Mouse (Mus musculus) induced T-regulatory cell, adult 2 months (primary cell): ENCODE data around the gene Prn.

Experiments used
- DNase-seq: peaks from one replicate; pipeline ENCODE4 v3.0.0-alpha.2; 2012; ENCODE audit warnings: low read depth

Prn gene

DNA sequence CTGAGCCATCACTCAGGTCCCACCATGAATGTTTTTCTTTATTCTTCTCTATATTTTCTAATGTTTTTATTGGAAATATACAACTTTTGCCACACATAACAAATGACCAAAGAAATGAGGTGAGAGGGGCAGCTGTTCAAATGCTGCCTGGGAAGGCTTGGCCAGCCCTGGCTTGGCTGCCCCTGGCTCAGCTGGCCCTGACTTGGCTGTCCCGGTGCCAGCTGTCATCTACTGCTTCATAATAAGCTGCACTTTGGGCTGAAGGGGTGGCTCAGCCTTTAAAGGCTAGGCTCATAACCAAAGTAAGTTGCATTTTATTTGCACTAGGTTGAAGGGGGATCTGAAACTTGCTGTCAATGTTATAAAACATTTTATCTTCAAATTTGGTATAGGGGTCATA is 2.9 kb upstream of the Prn start:
- no peak for DNase-seq

DNA sequence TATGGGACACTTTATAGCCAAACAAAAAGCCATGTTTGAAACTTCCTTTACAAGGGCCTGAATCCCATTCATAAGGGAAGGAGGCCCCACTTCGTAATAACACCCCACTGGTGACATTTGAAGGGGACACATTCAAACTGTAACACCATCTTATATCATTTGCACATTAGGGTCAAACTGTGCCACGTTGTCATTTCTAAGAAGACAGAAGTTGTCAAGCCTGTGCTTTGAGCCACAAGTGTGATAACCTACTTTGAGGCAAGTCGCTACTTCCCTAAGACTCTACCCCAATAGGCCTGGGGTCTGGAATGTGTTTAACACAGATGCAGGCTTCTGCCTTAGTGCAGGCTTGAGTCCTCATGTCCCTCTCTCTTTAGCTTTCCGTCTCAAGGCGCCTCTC is 2.4 kb upstream of the Prn start:
- DNase-seq: no peak

DNA sequence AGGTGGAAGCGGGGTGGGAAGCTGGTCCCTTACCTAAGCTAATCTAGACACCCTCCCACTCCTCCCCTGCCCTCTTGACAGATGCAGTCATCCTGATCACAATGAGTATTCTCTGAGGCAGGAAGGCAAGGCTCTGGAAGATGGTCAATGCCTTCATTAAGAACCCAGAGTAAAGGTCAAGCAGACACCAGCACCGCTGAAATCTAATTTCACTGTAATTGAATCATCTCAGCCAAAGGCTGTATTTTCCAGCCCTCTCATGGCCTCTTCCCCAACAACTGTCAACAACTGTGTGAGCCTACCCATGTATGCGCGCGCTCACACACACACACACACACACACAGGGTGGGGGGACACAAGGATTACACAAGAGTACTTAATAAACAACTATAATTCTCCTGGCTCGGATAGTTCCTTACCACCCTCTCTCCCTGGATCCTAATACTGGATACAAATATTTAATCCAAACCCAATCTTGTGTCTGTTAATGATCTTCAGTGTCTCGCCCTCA is 1.4 kb upstream of the Prn start:
- DNase-seq: no peak

DNA sequence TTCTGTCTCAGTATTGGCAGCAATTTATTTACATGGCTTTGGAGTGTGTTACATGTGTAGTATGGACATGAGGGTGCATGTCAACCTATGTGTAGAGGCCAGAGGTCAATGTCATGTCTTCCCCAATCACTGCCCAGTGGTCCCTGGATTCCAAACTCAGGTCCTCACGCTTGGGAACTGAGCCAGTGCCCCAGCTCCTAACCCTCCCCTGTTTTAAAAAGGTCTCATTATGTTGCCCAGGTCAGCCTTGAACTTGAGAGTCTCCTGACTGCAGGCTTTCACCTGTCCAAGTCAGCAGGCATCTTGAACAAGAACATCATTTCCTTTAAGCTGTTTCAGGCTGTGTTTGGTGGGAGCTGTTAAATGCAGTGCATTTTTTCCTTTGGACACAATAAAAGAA is 851 bp upstream of the Prn start:
- no peak for DNase-seq

DNA sequence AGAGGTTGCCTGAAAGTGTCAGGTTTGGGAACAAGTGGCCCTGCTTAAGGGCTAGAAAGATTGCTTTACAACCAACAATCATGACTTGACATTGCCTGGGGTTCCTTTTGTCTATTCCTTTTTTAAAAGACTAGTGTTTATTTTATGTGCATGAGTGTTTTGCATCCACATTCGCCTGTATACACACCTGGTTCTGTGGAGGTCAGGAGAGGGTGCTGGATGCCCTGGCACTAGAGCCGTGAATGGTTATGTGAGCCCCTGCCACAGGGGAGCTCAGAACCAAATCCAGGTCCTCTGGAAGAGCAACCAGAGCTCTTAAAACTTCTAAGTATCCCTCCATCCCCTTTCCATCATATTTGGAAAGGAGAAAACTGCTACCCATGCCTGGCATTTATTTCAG is 1.1 kb downstream of the Prn start:
- DNase-seq: no peak

DNA sequence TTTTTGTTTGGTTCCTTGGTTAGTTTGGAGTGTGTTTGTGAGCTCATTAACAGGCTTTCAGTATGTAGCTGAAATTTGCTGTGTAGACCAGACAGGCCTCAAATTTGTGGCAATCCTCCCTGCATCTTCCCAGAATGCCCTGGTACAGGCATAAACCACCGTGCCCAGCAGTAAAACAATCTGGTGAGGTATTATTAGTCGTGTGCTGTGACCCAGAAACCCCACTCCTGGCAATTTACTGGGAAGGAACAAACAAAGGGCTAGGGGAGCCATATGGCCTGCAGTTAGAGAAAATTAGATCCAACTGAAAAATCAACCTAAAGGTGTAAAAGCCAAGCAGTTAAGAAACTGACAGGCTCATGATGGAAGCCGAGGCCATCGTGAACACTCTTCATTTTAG is 1.6 kb downstream of the Prn start:
- DNase-seq: no peak

DNA sequence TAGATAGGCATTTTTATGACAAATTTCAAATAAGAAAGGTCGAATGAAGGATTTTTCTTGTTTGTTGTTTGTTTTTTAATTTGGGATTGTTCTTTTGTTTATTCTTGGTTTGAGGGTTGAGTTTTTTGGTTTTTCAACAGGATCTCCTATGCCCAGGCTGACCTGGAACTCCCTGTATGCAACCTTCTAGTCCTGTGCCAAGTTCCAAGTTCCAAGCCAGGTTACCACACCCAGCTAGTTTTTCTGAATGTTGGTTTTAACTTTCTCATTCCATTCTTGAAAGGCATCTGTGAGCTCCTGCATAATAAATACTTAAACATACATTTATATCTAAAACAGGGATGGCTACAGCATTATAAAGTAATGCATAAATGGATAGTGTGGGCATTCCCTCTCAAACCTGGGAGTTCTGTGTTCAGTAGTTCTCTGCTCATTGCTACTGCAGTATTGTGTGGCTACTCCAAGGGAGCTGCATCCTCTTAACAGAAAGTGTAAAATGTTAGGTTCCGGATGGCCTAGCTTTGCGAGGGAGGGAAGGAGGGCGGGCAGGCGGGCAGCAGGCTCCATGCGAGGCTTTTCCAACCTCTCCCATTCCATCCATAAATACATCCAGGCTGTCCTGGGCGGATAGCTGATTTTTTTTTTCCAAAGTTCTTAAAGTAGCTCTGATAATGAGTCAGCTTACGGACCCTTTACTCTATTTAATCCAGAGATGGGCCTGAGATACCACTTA is 2.9 kb downstream of the Prn start:
- no peak for DNase-seq

DNA sequence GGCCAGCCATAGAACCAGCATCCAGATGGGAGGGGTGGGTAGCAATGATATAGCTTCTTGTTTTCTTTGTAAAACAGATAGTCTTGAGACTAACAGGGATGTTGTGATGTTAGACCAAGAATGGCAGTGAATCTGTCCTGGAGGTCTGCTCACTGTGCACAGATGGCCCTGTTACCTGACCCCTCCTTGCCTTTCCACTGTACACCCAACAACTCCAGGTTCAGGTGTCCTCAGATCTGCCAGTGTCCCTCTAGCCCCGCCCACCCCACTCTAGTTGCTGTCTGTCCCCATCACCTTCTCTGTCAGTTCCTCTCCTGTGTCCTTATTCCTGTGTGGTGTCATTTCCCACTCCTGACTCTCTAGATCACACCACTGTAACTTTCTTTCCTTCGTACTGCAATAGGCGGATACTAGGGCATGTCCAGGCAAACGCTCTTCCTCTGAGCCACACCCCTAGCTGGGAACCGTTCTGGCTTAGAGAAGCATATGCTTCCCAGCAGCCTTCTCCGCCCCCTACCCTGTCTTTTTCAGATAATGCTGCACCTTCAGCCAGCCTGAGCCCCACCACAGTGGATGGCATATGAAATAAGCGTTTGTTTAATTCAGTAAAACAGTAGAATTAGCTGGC is 22.6 kb downstream of the Prn start:
- DNase-seq: no peak

DNA sequence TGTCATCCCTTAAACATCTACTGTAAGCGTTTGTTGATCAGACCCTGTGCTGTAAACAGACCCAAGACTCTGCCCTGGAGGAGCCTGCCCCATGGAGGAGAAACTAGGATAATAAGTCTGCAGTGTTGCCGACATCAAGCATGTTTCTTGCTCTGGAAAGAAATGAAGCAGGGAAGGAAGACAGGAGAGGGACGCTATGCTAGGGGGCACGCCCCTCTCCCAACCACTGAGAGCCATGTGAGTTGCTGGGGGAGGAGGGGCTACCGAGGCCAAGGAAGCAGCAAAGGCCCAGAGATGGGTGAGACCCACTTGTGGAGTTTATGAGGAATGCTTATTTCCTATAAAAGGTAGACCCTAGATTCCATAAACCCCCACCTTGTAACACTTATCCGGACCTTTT is 23.3 kb downstream of the Prn start:
- DNase-seq: no peak

DNA sequence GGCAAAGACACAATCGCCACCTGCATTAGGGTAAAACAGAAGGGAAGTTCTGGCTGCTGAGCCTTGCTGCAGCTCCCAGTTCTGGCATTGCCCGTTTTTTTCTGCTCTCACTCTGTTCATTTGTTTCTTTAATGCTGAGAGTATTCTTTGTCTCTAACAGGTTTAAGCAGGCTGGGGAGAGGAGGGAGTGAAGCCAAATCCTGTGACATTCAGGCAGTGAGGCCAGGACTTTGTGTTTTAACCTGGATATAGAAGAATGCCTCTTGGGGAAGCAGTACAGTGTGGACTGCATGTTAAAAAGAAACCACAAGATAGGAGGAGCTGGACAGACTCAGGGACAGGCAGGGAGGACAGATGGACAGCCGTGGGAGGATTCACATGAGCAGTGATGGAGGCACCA is 23.8 kb downstream of the Prn start:
- DNase-seq: no peak

DNA sequence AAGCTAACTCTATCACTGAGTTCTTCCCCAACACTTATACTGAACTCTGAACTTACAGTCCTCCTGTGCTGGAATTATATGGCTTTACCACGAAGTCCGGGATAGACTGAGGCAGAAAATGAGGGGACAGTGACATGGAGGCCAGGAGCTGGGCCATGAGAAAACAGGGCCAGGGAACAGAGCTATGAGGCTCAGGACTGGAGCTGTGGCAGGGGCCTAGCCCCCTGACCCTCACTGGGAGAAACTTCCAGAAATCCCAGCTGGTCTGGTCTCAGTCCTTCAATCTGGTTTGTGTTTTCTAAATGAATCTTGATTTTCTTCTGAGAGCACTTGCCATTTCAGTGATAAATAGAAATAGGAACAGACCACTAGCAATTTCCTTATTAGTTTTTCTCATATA is 24.5 kb downstream of the Prn start:
- DNase-seq: no peak

DNA sequence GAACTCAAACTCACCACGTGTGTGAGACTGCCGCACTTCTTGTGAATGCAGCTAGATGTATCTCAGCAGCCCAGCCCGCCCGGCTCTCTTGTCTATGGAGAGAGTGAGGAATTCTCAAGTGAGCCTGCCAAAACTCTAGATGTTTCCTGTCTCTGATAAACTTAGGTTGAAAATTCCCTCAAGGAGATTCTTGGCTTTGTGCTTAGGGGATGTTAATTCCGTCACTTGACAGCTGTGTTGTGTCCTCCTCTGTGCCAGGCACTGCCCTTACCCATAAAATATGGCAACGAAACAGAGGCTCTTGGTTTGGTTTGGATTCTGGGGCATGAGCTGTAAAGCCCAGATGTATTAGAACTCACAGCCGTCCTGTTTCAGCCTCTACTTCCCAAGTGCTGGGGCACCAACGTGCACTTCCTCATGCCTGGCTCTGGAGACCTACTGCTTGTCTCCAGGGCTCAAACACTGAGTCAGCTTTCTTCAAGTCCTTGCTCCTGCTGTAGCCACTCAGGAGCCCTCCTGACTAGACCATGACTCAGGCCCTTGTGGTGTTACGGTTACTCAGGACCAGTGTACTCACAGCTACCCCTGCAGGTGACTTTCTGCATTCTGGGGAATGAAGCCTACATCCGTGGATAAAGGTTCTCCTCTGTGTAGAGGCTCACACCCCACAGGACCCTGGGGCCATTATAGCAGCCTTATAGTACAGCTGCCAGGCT is 25.8 kb downstream of the Prn start:
- DNase-seq: no peak

DNA sequence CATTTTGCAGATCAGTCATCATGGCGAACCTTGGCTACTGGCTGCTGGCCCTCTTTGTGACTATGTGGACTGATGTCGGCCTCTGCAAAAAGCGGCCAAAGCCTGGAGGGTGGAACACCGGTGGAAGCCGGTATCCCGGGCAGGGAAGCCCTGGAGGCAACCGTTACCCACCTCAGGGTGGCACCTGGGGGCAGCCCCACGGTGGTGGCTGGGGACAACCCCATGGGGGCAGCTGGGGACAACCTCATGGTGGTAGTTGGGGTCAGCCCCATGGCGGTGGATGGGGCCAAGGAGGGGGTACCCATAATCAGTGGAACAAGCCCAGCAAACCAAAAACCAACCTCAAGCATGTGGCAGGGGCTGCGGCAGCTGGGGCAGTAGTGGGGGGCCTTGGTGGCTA is 26.7 kb downstream of the Prn start:
- no peak for DNase-seq

DNA sequence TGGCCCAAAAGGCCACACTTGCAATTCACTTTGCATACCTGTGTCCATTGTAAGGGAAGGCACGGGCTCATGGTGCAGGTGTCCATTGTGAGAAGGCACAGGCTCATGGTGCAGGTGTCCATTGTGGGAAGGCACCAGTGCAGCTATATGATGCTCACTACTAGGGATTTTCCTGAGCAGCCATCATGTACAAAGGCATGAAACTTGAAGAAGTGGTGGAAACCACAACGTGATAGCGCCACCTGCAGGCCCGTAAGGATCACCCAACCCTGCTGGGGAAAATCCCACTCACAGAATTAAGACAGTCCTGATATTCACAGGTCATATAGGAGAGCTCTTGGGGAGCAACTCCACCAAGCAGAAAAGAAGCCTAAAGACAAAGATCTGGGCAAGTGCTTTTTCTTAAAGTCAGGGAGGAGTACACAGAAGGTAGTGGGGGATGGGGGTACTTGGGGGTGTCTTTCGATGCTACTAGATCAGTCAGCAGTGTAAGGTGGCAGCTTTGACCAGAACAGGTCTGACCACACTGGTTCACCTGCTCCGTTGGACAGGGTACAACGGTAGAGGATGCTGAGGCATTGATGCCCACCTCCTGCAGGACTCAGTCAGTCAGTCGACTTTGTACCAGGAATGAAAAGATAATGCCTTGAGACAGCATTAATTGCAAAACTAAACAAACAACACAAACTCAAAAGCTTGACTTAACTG is 29.8 kb downstream of the Prn start:
- peak; percentile 77 for DNase-seq

DNA sequence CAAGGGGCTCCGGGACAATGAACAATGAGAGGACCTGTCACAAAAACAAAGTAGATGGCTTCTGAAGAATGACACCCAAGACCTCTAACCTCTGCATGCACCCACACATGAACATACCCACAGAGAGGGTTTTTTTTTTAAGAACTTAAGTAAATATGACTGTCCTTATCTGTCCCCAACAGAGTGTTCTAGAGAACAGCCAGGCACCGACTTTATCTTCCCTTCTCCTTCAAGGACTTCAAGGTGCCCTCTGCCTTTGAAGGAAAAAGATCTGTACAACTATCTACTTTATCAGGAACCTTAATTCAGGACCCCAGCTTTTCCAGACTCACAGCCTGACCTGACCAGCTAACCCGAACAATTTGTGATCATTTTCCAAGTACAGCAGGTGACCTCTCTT is 30.7 kb downstream of the Prn start:
- DNase-seq: no peak

DNA sequence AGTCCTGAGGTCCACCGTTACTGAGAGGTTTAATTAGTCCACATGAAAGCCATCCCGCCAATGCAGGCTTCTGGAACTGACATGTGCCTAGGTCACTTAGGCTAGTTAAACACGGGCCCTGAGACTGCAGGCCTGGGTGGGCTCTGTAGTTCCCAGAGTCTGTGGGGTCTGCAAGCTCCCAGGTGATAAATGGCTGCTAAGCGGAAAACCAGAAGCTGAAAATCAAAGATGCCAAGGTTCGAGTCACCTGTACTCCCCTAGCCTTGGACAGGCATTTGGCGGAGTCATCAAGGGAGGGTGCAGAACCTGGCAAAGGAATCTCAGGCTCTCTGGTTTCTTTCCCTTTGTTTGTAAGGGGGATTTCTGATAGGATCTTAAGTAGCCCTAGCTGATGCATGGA is 31.7 kb downstream of the Prn start:
- DNase-seq: no peak

DNA sequence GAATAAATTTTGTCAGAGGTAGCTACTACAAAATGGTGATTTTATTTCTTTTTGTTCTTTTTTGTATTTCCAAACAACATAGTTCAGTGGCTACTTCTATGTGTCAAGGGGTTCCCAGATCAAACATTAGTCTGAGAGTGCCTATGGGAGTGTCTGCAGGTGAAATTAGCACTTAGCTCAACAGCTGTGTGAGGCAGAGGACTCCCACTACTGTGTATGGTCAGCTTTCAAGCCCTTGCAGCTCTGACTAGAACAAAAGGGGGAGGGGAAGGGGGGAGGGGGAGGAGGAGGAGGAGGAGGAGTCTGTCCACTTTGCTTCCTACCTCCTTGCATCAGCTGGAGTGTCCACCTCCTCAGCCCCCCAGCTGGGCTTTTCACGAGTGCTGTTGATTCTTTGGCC is 34.6 kb downstream of the Prn start:
- DNase-seq: no peak

DNA sequence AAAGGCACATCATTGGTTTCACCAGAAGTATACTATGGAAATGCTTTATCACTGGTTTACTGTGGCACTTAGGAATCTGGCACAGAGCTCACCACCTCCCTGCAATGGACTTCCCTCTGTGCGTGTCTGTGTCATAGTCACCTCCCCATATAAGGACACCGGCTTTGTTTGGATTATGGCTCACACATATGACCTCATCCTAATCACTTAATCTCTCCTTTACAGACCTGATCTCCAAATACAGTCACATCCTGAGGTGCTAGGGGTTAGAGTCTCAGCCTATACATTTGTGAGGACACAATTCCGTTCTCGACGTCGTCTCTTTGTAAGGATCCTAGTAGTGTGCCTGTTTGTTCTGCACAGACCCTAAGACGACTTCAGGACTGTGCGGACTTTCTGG is 35.5 kb downstream of the Prn start:
- no peak for DNase-seq

DNA sequence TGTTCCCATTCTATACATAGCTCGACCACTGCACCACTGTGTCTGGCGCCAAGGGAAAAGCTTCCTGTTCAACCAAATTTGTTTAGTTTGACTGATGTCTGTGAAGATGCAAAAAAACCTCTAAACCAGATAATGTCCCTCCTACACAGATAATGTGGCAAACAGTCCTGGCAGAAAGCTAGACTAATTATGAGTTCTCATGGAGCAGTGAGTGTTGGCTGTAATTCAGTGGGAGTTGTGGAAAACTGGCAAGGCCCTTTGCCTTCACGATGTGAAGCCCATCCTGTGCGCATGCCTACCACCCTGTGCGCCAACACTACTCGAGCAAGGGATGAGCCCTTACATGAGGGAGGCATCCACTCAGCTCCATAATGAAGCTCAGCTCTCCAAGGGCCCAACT is 36.0 kb downstream of the Prn start:
- no peak for DNase-seq

DNA sequence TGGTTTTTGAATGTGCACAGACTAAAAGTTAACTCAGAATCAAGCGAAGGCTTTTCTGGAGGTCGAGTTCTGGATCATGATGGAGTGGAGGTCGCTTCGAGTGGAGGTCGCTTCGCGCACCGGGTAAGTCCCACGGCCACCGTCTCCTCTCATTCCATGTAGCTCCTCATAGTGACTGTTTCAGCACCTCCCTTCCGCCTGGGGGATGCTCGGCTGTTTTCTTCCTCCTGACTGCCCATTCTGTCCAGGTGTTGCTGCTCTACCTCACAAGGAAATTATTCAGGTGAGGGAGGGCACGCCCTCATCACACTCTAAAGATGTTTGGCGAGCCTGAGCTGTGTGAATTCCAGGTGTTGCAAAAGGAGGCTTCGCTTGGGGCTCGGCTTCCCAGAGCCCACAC is 36.6 kb downstream of the Prn start:
- no peak for DNase-seq

DNA sequence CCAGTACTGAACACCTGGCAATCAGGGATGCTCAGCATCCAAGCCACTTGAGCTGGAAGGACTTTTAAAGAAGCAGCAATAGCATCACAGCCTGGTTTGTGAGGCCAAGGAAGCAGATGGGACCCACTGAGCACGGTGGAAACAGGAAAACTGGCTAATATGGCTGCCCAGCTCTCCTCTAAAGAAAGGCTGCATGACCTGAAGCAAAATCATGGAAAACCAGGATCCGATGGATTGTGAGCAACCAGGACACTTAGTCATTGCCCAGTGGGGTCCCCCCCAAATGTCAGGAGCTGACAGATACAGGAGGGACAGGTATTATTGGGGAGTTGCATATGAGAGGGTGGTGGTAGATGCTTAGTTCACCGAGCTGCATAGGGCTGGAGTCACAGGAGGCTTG is 38.4 kb downstream of the Prn start:
- no peak for DNase-seq

DNA sequence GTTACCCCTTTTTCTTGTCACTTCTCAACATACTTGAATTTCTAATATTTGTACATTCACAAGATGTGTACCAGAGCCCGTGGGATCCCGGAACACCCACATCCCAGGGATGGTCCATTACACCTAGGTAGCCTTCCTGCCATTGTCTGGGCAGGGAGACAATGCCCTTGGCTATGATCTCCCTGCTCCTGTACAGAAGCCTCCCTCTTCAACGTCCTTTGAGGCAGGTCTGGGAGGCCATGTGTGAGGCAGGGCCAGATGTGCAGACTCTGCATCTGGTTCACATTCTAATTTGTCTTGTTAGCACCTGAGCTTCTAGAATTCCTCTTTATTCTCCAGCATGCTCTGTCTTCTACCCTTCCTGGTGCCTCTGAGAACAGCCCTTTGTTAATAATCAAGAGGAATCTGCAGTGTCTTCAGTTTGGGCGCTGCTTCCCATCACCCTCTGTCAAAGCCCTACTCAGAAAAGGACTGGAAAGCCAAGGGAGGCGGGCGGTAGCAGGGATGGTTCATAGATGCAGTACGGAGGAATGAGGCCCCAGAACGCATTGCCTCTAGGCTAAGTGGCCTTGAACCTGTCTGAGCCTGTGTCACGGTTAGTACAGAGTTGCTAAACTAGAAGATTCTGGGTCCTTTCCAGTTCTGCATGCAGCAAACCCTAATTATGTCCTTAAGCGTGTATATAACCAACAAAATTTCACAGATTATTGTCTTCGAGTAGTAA is 39.3 kb downstream of the Prn start:
- no peak for DNase-seq
